Mouse (Mus musculus): ENCODE data around the gene Tspan9. TPM values are rescaled to one million over a fixed set of nuclear protein-coding genes. Genes with fewer than 3 reads are reported as not detected.

The Tspan9 gene
- polyA plus RNA-seq, 1 experiment from 2014 or later: 71.7 TPM

GRCm38 (mm10) chr6:128063501-128063900 is 79.9 kb downstream of the Tspan9 start:
- Histone ChIP-seq H3K9me3 (replicated peaks; ENCODE audit: control insufficient read depth, low read length) (no peaks in the 10 kb centered on the region), H3K9ac (replicated peaks; ENCODE audit: low read length) (no peak overlapping the region), H3K4me3 (ENCODE audit: low read depth, low read length) (no peak overlapping the region), H3K27ac (replicated peaks; ENCODE audit: low read depth, low read length) (no peak overlapping the region), H3K4me1 (ENCODE audit: control insufficient read depth, insufficient read depth, low read length) (peaks cover 13% of the 10 kb centered on the region), H3K27me3 (ENCODE audit: control insufficient read depth, insufficient read depth, low read length) (no peaks in the 10 kb centered on the region), H3K36me3 (replicated peaks; ENCODE audit: control insufficient read depth, insufficient read depth, low read depth, low read length) (no peaks in the 10 kb centered on the region), H3K4me2 (ENCODE audit: low read depth, low read length) (no peak overlapping the region)
- no peak for DNase-seq (ENCODE audit: low spot score)
- WGBS: 91% methylated on average over 1 of the region's 1 CpGs
- ATAC-seq (replicated peaks; ENCODE audit: insufficient number of reproducible peaks, low FRiP score, low TSS enrichment, low read depth): no peak

GRCm38 (mm10) chr6:128062784-128063183 is 80.6 kb downstream of the Tspan9 start:
- Histone ChIP-seq H3K36me3 (replicated peaks; ENCODE audit: control insufficient read depth, insufficient read depth, low read depth, low read length) (no peaks in the 10 kb centered on the region), H3K4me3 (ENCODE audit: low read depth, low read length) (no peak overlapping the region), H3K27ac (replicated peaks; ENCODE audit: low read depth, low read length) (no peak overlapping the region), H3K4me2 (ENCODE audit: low read depth, low read length) (no peak overlapping the region), H3K4me1 (ENCODE audit: control insufficient read depth, insufficient read depth, low read length) (peaks cover 13% of the 10 kb centered on the region), H3K27me3 (ENCODE audit: control insufficient read depth, insufficient read depth, low read length) (no peaks in the 10 kb centered on the region), H3K9me3 (replicated peaks; ENCODE audit: control insufficient read depth, low read length) (no peaks in the 10 kb centered on the region), H3K9ac (replicated peaks; ENCODE audit: low read length) (no peak overlapping the region)
- 73% methylated on average over 6 of the region's 6 CpGs for WGBS
- ATAC-seq (replicated peaks; ENCODE audit: insufficient number of reproducible peaks, low FRiP score, low TSS enrichment, low read depth) (no peak), DNase-seq (ENCODE audit: low spot score) (no peak)

GRCm38 (mm10) chr6:128062216-128062615 is 81.2 kb downstream of the Tspan9 start:
- no peak overlapping the region for H3K4me2 ChIP-seq (ENCODE audit: low read depth, low read length)
- no peaks in the 10 kb centered on the region for H3K36me3 ChIP-seq (replicated peaks; ENCODE audit: control insufficient read depth, insufficient read depth, low read depth, low read length)
- H3K4me3 ChIP-seq (ENCODE audit: low read depth, low read length): no peak overlapping the region
- no peaks in the 10 kb centered on the region for H3K27me3 ChIP-seq (ENCODE audit: control insufficient read depth, insufficient read depth, low read length)
- DNase-seq (ENCODE audit: low spot score): no peak
- H3K9ac ChIP-seq (replicated peaks; ENCODE audit: low read length): no peak overlapping the region
- WGBS: 91% methylated on average over 13 of the region's 13 CpGs
- peaks cover 13% of the 10 kb centered on the region for H3K4me1 ChIP-seq (ENCODE audit: control insufficient read depth, insufficient read depth, low read length)
- H3K9me3 ChIP-seq (replicated peaks; ENCODE audit: control insufficient read depth, low read length): no peaks in the 10 kb centered on the region
- H3K27ac ChIP-seq (replicated peaks; ENCODE audit: low read depth, low read length): no peak overlapping the region
- no peak for ATAC-seq (replicated peaks; ENCODE audit: insufficient number of reproducible peaks, low FRiP score, low TSS enrichment, low read depth)

GRCm38 (mm10) chr6:128061342-128061741 is 82.1 kb downstream of the Tspan9 start:
- H3K4me2 ChIP-seq (ENCODE audit: low read depth, low read length): no peak overlapping the region
- no peak overlapping the region for H3K4me3 ChIP-seq (ENCODE audit: low read depth, low read length)
- H3K36me3 ChIP-seq (replicated peaks; ENCODE audit: control insufficient read depth, insufficient read depth, low read depth, low read length): no peaks in the 10 kb centered on the region
- no peak overlapping the region for H3K27ac ChIP-seq (replicated peaks; ENCODE audit: low read depth, low read length)
- DNase-seq (ENCODE audit: low spot score) (no peak), ATAC-seq (replicated peaks; ENCODE audit: insufficient number of reproducible peaks, low FRiP score, low TSS enrichment, low read depth) (no peak)
- WGBS: 84% methylated on average over 5 of the region's 5 CpGs
- H3K4me1 ChIP-seq (ENCODE audit: control insufficient read depth, insufficient read depth, low read length): peaks cover 10% of the 10 kb centered on the region
- no peak overlapping the region for H3K9ac ChIP-seq (replicated peaks; ENCODE audit: low read length)
- H3K27me3 ChIP-seq (ENCODE audit: control insufficient read depth, insufficient read depth, low read length): no peaks in the 10 kb centered on the region
- H3K9me3 ChIP-seq (replicated peaks; ENCODE audit: control insufficient read depth, low read length): no peaks in the 10 kb centered on the region

- WGBS: 37% methylated on average over 9 of the region's 9 CpGs
- H3K9me3 ChIP-seq (replicated peaks; ENCODE audit: control insufficient read depth, low read length): no peaks in the 10 kb centered on the region
- no peaks in the 10 kb centered on the region for H3K4me1 ChIP-seq (ENCODE audit: control insufficient read depth, insufficient read depth, low read length)
- no peak for ATAC-seq (replicated peaks; ENCODE audit: insufficient number of reproducible peaks, low FRiP score, low TSS enrichment, low read depth)
- H3K9ac ChIP-seq (replicated peaks; ENCODE audit: low read length): no peak overlapping the region
- no peaks in the 10 kb centered on the region for H3K27me3 ChIP-seq (ENCODE audit: control insufficient read depth, insufficient read depth, low read length)
- H3K27ac ChIP-seq (replicated peaks; ENCODE audit: low read depth, low read length): no peak overlapping the region
- DNase-seq (ENCODE audit: low spot score): no peak
- no peaks in the 10 kb centered on the region for H3K36me3 ChIP-seq (replicated peaks; ENCODE audit: control insufficient read depth, insufficient read depth, low read depth, low read length)
- H3K4me3 ChIP-seq (ENCODE audit: low read depth, low read length): no peak overlapping the region
- no peak overlapping the region for H3K4me2 ChIP-seq (ENCODE audit: low read depth, low read length)
Measured at GRCm38 (mm10) chr6:128058570-128058969, 84.8 kb downstream of the Tspan9 start.

GRCm38 (mm10) chr6:128058157-128058556 is 85.2 kb downstream of the Tspan9 start:
- 55% methylated on average over 7 of the region's 7 CpGs for WGBS
- no peaks in the 10 kb centered on the region for H3K9me3 ChIP-seq (replicated peaks; ENCODE audit: control insufficient read depth, low read length)
- no peak for DNase-seq (ENCODE audit: low spot score)
- H3K9ac ChIP-seq (replicated peaks; ENCODE audit: low read length): no peak overlapping the region
- H3K36me3 ChIP-seq (replicated peaks; ENCODE audit: control insufficient read depth, insufficient read depth, low read depth, low read length): no peaks in the 10 kb centered on the region
- no peak overlapping the region for H3K27ac ChIP-seq (replicated peaks; ENCODE audit: low read depth, low read length)
- H3K27me3 ChIP-seq (ENCODE audit: control insufficient read depth, insufficient read depth, low read length): no peaks in the 10 kb centered on the region
- H3K4me2 ChIP-seq (ENCODE audit: low read depth, low read length): no peak overlapping the region
- H3K4me3 ChIP-seq (ENCODE audit: low read depth, low read length): no peak overlapping the region
- H3K4me1 ChIP-seq (ENCODE audit: control insufficient read depth, insufficient read depth, low read length): no peaks in the 10 kb centered on the region
- ATAC-seq (replicated peaks; ENCODE audit: insufficient number of reproducible peaks, low FRiP score, low TSS enrichment, low read depth): no peak; the same call in 1 of the 2 replicates

- H3K9ac ChIP-seq (replicated peaks; ENCODE audit: low read length): no peak overlapping the region
- H3K4me3 ChIP-seq (ENCODE audit: low read depth, low read length): no peak overlapping the region
- no peaks in the 10 kb centered on the region for H3K36me3 ChIP-seq (replicated peaks; ENCODE audit: control insufficient read depth, insufficient read depth, low read depth, low read length)
- WGBS: 62% methylated on average over 10 of the region's 10 CpGs
- H3K27me3 ChIP-seq (ENCODE audit: control insufficient read depth, insufficient read depth, low read length): no peaks in the 10 kb centered on the region
- ATAC-seq (replicated peaks; ENCODE audit: insufficient number of reproducible peaks, low FRiP score, low TSS enrichment, low read depth) (0 out of 2 replicates have a peak, but pooled peaks have one; percentile 34), DNase-seq (ENCODE audit: low spot score) (no peak)
- no peak overlapping the region for H3K27ac ChIP-seq (replicated peaks; ENCODE audit: low read depth, low read length)
- no peaks in the 10 kb centered on the region for H3K9me3 ChIP-seq (replicated peaks; ENCODE audit: control insufficient read depth, low read length)
- no peak overlapping the region for H3K4me2 ChIP-seq (ENCODE audit: low read depth, low read length)
- no peaks in the 10 kb centered on the region for H3K4me1 ChIP-seq (ENCODE audit: control insufficient read depth, insufficient read depth, low read length)
Measured at GRCm38 (mm10) chr6:128053000-128053732, 90.2 kb downstream of the Tspan9 start.

GRCm38 (mm10) chr6:128047671-128048070 is 95.7 kb downstream of the Tspan9 start:
- no peak overlapping the region for H3K4me3 ChIP-seq (ENCODE audit: low read depth, low read length)
- H3K36me3 ChIP-seq (replicated peaks; ENCODE audit: control insufficient read depth, insufficient read depth, low read depth, low read length): no peaks in the 10 kb centered on the region
- no peak overlapping the region for H3K27ac ChIP-seq (replicated peaks; ENCODE audit: low read depth, low read length)
- WGBS: 59% methylated on average over 7 of the region's 7 CpGs
- no peak overlapping the region for H3K4me2 ChIP-seq (ENCODE audit: low read depth, low read length)
- no peaks in the 10 kb centered on the region for H3K27me3 ChIP-seq (ENCODE audit: control insufficient read depth, insufficient read depth, low read length)
- DNase-seq (ENCODE audit: low spot score) (no peak), ATAC-seq (replicated peaks; ENCODE audit: insufficient number of reproducible peaks, low FRiP score, low TSS enrichment, low read depth) (no peak)
- no peak overlapping the region for H3K9ac ChIP-seq (replicated peaks; ENCODE audit: low read length)
- H3K9me3 ChIP-seq (replicated peaks; ENCODE audit: control insufficient read depth, low read length): no peaks in the 10 kb centered on the region
- H3K4me1 ChIP-seq (ENCODE audit: control insufficient read depth, insufficient read depth, low read length): no peaks in the 10 kb centered on the region
